Mouse (Mus musculus): ENCODE measurements around the gene Gm10643. TPM values are rescaled to one million over a fixed set of nuclear protein-coding genes. Genes with fewer than 3 reads are reported as not detected.

Gm10643 gene
- total RNA-seq, 2 experiments from 2014 or later = not detected

DNA sequence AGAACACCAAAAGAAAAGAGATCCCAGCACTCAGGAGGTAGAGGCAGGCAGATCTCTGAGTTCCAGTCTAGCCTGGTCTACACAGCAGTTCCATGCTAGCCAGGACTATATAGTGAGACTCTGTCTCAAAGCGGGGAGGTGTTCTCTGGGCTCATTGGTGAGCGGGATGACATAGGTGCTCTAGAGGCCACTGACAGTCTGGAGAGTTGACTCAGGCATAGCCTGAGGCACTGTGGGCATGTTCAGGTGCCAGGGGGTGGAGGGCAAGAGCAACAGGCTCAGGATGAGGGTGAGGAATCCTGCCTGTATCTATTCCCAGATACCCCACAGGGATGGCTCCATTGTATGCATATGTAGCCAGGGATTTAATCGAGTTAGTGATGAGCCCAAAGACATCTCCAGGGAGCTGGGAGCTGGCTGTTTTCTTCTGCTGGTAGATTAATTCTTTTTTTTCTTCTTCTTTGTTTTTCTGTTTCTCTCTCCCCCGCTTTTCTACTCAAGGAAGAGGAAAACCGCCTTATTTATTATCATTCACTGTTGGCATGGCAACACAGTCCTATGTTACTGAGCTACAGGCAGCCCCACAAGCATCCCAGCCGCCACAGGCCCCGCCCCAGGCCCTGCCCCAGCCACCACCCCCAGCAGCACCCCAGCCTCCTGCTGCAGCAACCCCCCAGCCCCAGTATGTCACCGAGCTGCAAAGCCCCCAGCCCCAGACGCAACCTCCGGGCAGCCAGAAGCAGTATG lies 8.5 kb upstream of the Gm10643 start:
- ATAC-seq (replicated peaks; ENCODE audit: low FRiP score, poor library complexity, severe bottlenecking) = no peak

DNA sequence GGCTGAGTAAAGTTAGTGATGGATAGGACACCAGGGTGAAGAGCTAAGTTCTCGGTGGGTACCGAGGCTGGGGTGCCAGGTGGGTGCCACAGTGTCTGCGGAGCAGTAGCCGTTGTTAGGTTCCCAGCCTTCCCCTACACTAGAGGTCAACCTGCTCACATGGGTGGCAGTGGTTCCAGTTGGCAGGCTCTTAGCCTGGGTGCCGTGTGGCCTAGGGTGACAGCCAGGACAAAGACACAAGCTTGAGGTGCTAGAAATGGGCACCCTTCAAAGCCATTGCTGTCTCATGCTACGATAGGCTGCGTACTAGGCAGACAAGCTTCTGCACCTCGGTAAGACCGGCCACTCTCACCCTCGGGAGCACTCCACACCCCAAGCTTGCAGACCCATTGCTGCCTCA lies 7.4 kb upstream of the Gm10643 start:
- ATAC-seq (replicated peaks; ENCODE audit: low FRiP score, poor library complexity, severe bottlenecking) = no peak

DNA sequence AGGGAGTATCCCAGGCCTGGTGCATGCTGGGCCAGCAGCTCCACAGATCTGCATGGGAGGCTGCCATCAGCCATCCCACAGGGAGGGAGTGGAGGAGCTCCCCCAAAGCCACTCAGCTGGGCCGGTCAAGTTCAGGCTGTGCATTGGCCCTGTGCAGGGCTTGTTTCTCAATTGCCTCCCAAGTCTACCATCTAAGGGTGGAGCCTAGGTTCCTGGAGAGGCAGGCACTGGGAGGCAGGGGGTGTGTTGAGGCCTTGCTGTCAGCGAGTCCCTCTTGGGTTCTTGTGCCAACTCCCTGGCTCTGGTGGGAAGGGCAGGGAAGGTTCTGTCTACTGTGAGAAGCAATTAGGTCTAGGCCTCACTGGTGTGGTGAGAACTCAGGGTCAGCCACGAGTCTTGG lies 7.0 kb upstream of the Gm10643 start:
- ATAC-seq (replicated peaks; ENCODE audit: low FRiP score, poor library complexity, severe bottlenecking) = no peak

DNA sequence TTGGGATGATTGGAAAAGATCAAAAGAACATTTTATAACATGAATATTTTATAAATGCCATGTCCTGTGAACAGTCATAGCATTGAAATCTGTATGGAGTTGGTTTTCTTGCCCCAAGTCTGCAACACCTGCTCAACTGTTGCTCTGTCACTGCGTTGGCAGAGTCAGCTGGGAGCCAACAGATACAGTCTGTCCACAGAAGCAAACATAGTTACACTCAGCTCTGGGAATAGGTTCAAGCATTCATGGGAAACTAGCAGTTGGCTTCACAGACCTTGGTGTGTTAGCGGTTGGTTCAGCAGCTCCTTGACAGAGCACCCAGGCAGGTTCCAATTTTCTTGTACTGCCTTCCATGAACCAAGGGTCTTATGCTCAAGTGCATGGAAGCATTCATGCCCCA lies 5.7 kb upstream of the Gm10643 start:
- ATAC-seq (replicated peaks; ENCODE audit: low FRiP score, poor library complexity, severe bottlenecking) = no peak

DNA sequence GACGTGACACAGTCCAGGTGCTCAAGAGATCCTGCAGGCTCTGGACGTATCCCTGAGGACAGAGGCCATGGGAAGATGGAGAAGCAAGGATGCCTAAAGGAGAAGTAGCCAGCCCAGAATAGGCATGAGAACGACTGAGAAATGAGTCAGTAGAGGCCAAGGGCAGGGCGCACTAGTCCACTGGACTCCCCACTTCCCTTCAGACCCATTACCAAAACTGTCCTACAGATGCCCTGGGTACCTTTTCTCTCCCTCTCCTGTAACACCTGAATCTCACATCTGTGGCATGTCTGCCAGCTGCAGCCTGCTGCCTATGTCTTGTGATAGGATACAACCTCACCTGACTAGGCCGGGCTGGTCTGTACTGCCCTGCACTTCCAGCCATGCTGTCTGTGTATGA lies 5.3 kb upstream of the Gm10643 start:
- no peak for ATAC-seq (replicated peaks; ENCODE audit: low FRiP score, poor library complexity, severe bottlenecking)

DNA sequence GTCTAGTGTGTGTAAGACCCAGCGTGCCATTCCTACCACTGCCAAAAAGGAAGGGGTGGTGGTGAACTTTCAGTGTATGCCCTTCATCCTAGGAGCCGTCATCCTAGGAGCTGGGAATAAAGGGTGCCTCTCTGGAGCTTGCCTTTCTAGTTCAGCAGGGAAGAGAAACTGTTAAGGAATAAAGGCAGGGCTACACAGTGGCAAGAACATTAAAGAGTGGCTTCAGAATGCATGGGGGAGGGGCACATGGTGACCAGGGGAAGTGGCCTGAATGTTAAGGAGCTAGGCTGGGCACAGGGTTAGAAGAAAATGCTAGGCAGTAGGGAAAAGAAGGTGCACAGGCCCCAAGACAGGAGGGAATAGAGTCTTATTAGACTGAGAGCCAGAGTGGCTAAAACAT lies 4.8 kb upstream of the Gm10643 start:
- no peak for ATAC-seq (replicated peaks; ENCODE audit: low FRiP score, poor library complexity, severe bottlenecking)

DNA sequence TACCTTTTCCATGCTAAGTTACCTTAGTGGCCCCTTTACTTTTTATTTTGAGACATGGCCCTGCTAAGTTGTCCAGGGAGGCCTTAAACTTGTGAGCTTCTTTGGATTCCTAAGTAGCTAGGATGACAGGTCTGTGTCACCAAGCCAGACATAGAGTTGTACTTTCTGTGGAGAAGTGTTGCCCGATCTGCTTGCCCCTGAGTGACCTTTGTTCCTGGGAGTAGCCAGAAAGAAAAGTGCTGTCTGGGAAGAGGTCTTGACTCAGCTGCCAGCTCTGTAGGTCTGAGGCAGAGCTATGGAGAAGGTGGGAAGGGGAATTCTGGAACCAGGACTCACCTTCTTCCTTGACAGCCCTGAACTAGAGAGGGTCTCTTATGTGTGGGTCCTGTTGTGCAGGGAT lies 4.2 kb upstream of the Gm10643 start:
- ATAC-seq (replicated peaks; ENCODE audit: low FRiP score, poor library complexity, severe bottlenecking) = no peak

DNA sequence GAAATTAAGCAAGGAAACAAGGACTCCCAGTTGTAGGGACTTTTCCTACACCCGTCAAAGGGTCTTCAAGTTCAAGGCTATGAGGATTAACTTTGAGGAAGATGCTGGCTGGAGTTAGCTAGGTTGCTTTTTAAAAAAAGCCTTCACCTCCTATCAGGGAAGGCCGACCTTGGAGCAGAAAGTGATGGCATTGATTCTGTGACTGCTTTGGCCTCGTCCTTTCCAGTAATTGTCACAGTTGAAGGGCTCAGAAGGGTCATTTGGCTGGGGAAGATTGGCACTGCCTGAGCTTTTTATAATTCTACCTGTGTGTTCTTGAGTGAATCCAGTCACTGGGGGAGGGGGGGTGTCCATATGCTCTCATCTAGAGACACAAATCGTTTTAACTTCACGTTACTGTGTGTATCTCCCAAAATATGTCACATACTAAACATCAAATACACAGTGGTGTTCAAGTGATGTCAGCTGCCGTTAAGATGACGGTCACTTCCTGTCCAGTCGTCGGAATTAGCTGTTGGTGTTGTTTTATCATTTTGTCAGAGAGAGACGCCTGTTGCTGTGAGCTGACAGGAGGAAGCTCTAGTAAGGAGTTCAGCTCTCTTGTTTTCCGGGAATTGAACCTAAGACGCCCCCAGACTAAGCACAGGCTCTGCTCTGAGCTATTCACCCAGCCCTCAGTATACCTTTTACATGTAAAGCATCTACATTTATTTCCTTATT lies 3.5 kb upstream of the Gm10643 start:
- no peak for ATAC-seq (replicated peaks; ENCODE audit: low FRiP score, poor library complexity, severe bottlenecking)

DNA sequence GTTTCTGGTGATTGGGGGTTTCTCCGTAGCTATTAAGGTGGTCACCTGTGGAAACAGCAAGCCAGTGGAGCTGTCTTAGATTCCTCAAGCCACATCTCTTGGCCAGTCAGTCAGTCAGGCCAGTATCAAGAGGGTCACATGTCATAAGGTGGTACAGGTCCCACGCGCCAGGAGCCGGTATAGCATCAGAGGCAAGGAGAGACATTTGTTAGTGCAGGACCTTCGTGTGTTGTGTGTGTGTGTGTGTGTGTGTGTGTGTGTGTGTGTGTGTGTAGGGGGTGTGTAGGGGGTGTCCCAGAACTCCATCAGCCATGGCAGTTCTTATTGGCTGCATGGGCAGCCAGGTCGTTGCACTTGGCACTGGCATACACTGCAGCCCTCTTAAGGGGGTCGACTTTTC lies 3.0 kb upstream of the Gm10643 start:
- ATAC-seq (replicated peaks; ENCODE audit: low FRiP score, poor library complexity, severe bottlenecking) = no peak

DNA sequence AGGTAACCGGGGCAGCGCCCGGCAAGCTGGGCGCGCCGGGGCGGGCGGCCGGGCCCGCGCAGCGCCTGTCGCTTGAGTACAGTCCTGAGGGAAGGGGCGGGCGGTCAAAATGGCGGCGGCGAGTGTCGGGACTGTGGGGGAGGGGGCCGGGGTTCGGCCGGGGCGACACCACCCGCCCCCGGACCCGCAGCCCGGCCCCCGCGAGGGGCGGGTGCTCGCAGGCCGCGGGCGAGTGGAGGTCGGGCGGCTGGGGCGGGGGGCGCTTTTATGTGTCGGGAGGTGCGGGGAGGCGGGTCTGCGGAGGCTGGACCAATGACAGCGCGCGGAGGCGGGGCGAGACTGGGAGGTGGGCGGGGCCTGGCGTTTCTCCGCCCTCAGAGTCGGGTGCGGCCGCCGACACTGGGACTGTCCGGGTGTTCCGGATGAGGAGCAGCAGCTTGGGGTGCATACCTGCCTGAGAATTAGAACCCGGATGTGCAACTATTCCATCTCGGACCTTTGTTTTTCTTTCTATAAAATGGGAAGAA lies 2.2 kb upstream of the Gm10643 start:
- peak; percentile 77 for ATAC-seq (replicated peaks; ENCODE audit: low FRiP score, poor library complexity, severe bottlenecking)

DNA sequence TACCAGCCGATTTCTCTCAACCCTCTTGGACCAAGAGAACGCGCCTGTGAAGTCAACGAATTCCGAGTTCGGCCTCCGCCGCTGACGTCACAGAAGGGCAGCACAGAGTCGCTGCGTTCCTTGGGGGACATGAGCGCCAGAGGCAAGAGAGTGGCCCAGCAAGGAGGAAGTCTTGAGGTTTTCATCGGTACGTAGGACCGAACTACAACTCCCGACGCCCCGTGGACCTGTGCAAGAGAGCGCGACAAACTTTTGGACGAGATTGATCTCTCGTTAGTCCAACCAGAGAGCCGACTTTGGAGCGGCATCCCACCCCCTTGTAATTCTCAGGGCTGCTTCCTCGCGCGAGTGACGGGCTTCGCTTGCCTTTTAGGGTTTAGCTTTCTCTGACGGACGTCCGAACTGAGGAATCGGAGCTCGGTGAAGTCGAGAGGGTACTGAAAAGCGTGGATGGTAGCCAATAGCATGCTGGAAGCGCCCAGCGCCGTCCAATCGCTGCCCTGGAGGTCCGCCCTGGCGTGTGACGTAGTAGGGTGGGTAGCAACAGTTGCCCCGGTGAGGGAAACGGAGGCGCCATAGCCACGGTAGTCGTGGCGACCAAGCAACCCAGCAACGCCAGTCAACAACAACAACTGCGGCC lies 1.5 kb upstream of the Gm10643 start, which contains the start of gene Rfx1:
Gene Rfx1 (plus strand): TSS at position 544 of the 640 bp plus-strand sequence.
- peak; percentile 92 for ATAC-seq (replicated peaks; ENCODE audit: low FRiP score, poor library complexity, severe bottlenecking)

DNA sequence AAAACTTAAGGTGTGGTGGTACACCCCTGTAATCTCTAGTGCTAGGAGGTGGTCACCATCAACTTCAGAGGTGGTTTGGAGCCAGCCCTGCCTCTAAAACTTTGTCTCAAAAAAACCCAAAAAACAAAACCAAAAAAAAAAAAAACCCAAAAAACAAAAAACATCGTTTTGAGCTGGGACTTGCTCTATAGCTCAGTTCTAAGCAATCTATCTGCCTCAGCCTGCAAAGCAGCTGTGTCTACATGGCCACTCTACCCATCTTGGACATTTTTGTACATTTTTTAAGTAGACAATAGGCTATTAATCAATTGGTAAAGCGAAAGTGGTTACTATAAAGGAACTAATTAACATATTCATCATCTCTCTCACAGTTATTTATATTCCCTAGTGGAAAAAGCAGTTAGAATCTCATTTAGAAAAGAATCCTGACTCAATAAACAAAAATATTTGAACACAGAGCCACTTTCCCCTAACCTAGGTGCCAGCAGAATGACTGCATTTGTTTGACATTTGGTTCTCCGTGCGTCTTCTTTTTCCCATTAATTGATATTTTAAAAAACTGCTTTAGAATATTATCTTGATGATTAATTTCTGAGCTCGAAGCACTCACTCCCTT lies 628 bp upstream of the Gm10643 start:
- ATAC-seq (replicated peaks; ENCODE audit: low FRiP score, poor library complexity, severe bottlenecking) = no peak

DNA sequence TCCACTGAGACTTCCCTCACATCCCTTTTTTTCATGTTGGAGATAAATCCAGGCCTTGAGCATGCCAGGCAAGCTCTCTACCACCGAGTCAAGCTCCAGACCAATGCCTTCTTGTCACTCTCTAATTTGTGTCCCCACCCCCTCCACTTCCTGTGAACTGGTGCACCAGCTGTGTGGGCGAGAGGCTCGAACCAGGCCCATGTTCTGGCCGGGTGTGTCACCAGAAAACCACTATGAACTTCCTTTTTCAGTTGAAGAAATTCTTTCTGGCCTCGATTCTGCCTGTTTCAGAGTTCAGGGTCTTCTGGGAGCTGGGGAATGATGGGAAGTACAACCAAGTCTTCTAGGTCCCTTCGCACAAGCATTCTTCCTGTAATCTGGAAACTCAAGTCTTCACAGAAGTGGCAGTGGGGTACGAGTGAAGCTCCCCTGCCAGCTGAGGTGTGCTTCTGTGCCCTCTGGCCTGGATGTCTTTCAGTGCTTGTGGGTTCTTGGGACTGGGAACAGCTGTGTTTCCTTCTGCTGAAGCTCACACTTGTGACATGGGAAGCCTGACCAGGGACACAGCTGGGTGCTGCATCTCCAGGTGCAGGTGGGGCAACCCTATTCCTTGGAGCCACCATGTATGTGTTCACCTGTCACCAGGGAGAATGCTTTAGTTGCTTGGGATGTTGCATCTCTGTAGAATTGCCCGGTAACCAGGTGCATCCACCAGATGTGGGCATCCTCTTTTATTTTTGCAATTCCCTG lies 901 bp downstream of the Gm10643 start:
- no peak for ATAC-seq (replicated peaks; ENCODE audit: low FRiP score, poor library complexity, severe bottlenecking)

DNA sequence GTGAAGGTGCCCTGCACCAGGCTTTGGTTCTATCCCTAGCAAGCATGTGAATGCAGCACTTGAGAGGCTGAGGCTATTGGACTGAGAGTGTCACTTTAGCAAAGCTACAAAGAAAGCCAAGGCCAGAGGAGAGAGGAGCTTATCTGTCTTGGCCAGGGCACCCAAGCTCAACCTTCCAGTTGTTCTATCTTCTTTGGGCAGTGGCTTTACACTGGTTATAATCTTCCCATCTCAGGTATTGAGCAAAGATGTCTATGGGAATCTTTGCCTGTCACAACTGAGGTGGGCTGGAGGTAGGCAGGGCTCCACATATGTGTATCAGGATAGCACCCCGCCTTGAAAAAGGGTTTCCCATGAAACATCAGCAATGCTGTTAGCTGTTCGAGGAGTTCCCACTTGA lies 4.7 kb downstream of the Gm10643 start:
- ATAC-seq (replicated peaks; ENCODE audit: low FRiP score, poor library complexity, severe bottlenecking) = no peak

DNA sequence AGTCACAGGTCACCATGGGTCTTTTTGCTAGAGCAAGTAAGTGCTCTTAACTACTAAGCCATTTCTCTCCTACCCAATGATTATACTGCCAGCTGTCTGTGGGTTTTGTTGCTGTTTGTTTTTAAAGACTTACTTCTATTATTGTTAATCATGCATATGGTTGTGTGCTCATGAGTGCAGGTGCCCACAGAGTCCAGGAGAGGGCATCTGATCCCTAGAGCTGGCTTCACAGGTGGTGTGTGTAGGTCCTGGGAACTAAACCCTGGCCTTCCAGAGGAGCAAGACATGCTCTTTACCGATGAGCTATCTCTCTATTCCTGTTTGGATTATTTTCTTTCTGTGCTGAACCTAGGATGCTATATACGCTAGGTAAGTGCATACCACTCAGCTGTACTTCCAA lies 5.7 kb downstream of the Gm10643 start:
- no peak for ATAC-seq (replicated peaks; ENCODE audit: low FRiP score, poor library complexity, severe bottlenecking)

DNA sequence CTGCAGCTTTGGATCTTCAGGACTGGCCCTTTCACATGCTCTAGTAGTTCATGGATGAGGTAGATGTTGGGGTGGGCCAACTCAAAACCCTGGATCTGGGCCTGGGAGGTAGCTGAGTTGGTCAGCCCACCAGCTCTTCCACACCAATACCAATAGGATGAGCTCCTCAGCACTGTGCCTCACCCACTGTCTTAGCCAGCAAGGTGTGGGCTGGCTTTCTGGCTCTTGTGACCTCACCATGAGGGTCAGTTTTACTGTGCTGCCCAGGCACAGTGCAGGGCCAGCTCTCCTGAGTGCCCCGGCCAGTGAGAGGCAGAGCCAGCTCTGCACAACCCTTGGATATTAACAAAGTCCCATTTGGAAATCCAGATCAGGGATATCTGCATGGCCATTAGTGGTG lies 7.1 kb downstream of the Gm10643 start:
- no peak for ATAC-seq (replicated peaks; ENCODE audit: low FRiP score, poor library complexity, severe bottlenecking)

DNA sequence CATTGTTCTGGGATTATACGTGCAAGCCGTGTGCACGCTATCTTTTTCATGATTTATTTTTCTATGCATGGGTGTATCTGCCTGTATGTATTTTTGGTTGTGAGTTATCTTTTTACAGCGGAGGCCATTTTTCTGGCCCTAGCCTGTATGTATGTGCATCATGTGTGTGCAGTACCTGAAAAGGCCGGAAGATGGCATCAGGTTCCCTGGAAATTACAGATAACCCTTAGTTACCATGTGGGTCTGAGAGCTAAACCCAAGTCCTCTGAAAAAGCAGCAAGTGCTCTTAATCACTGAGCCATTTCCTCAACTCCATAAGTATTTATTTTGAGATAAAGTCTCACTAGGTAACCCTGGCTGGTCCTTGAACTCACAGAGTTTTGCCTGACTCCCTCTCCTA lies 11.7 kb downstream of the Gm10643 start:
- no peak for ATAC-seq (replicated peaks; ENCODE audit: low FRiP score, poor library complexity, severe bottlenecking)

DNA sequence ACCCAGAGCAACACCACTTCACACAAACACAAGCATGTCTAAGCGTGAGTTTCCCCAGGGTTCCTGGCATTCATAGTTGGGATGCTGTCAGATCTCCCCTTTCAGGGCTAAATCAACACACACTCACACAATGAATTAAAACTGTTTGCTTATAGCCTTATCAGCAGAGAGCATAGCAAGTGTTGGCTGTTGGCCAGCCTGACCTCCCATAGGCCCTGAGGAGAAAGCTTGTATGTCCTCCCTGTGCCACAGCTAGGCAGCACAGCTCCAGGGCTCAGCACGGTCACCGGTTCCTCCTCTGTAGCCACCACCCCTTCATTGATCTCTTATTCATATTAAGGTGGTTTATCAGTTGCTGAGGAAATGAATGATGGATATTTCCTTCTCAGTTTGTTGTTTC lies 12.2 kb downstream of the Gm10643 start:
- ATAC-seq (replicated peaks; ENCODE audit: low FRiP score, poor library complexity, severe bottlenecking) = 0 out of 2 replicates have a peak, but pooled peaks have one; percentile 37

DNA sequence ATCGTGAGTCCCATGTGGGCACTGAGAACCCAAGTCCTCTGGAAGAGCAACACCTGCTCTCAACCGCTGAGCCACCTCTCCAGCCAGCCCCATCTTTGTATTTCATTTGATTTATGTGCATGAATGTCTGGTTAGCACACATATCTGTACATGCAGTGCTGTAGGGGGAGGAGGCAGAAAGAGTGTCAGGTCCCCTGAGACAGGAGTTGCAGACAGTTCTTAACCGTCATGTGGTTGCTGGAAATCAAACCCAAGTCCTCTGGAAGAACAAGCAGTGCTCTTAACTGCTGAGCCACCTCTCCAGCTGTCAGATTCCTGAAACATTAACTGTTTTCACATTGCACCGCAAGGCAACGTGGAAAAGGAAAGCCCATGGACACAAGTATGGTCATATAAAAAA lies 16.8 kb downstream of the Gm10643 start:
- no peak for ATAC-seq (replicated peaks; ENCODE audit: low FRiP score, poor library complexity, severe bottlenecking)

DNA sequence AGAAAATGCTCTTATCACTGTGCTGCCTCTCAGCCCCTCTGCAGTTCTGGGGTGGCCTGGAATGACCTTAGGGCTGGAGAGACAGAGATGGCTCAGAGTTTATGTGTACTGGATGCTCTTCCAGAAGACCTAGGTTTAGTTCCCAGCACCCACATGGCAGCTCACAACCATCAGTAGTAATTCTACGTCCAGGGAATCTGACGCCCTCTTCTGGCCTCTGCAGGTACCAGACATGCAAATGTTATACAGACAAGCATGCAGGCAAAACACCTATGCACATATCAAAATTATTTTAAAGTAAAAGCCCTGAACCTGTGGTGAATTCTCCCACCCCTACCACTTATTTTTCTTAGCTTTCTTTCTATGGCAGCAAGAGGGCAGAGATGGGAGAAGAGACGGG lies 18.4 kb downstream of the Gm10643 start:
- no peak for ATAC-seq (replicated peaks; ENCODE audit: low FRiP score, poor library complexity, severe bottlenecking)

Data from erythroblast, adult 5-6 weeks (primary cell).